Mouse (Mus musculus) cortical plate, adult 2 months (tissue): ENCODE measurements around the gene Cdk17. TPM values are rescaled to one million over a fixed set of nuclear protein-coding genes. Genes with fewer than 3 reads are reported as not detected.
"Not testable (repeated sequence)": the region's sequence is repeated elsewhere in the genome, so short reads cannot be mapped to it uniquely, and the experiment has no call there.

Experiments
- H3K27ac ChIP-seq: fragments of 200-500 bp; 2 replicates; pipeline ENCODE4 v1.5.1; 2012; ENCODE audit warnings: low read length, control low read depth, inconsistent platforms; ENCODE audit not compliant: insufficient read depth
- H3K4me1 ChIP-seq: fragments of 200-500 bp; 2 replicates; pipeline ENCODE4 v1.6.1; 2011; ENCODE audit warnings: low read length; ENCODE audit not compliant: control insufficient read depth, insufficient read depth
- H3K4me3 ChIP-seq: fragments of 200-500 bp; 2 replicates; pipeline ENCODE4 v1.5.1; 2011; ENCODE audit warnings: mild to moderate bottlenecking, low read length, control low read depth; ENCODE audit not compliant: insufficient read depth
- CTCF ChIP-seq: fragments of 200-500 bp; IDR thresholded peaks from 2 replicates; pipeline ENCODE4 v1.5.1; 2011; ENCODE audit warnings: mild to moderate bottlenecking, control low read depth, low read length; ENCODE audit not compliant: insufficient read depth; ENCODE audit errors: extremely low read depth
- POLR2A ChIP-seq: fragments of 200-500 bp; IDR thresholded peaks from 2 replicates; pipeline ENCODE4 v1.6.1; 2011; ENCODE audit warnings: mild to moderate bottlenecking, low read length, control low read depth; ENCODE audit not compliant: insufficient read depth; ENCODE audit errors: extremely low read depth
- polyA plus RNA-seq: library from polyadenylated mRNA; depleted of rRNA; stranded (reverse); fragments of >200 nt; gene quantifications from 2 replicates; pipeline ENCODE4 v1.2.3, GENCODE M21; 2012

The Cdk17 gene
- polyA plus RNA-seq, 1 experiment, result 142 TPM

- H3K27ac ChIP-seq, result no peak overlapping the region
- no peak for TF ChIP-seq CTCF
- TF ChIP-seq POLR2A, result no peak
- H3K4me1 ChIP-seq, result peaks cover 2% of the 10 kb centered on the region; the same call in 1 of the 2 replicates
- H3K4me3 ChIP-seq, result no peak overlapping the region
Observed at GRCm38 (mm10) chr10:93142600-93143284, 17.9 kb upstream of the Cdk17 start.

GRCm38 (mm10) chr10:93143285-93143985 lies 17.2 kb upstream of the Cdk17 start:
- Histone ChIP-seq H3K4me1 (peaks cover 2% of the 10 kb centered on the region; the same call in 1 of the 2 replicates), H3K4me3 (no peak overlapping the region), H3K27ac (no peak overlapping the region)
- TF ChIP-seq CTCF, result no peak
- TF ChIP-seq POLR2A, result no peak

GRCm38 (mm10) chr10:93143986-93144314 lies 16.7 kb upstream of the Cdk17 start:
- no peak overlapping the region for H3K27ac ChIP-seq
- H3K4me1 ChIP-seq, result peaks cover 2% of the 10 kb centered on the region; the same call in 1 of the 2 replicates
- no peak overlapping the region for H3K4me3 ChIP-seq
- TF ChIP-seq POLR2A (no peak), CTCF (no peak)

GRCm38 (mm10) chr10:93144579-93144978 lies 16.1 kb upstream of the Cdk17 start:
- H3K4me1 ChIP-seq, result peaks cover 2% of the 10 kb centered on the region; the same call in 1 of the 2 replicates
- H3K4me3 ChIP-seq, result no peak overlapping the region
- H3K27ac ChIP-seq, result no peak overlapping the region
- TF ChIP-seq POLR2A, result no peak
- no peak for TF ChIP-seq CTCF

- Histone ChIP-seq H3K27ac (no peak overlapping the region), H3K4me1 (peaks cover 2% of the 10 kb centered on the region; the same call in 1 of the 2 replicates), H3K4me3 (no peak overlapping the region)
- TF ChIP-seq CTCF, result no peak
- no peak for TF ChIP-seq POLR2A
Observed at GRCm38 (mm10) chr10:93145088-93145487, 15.6 kb upstream of the Cdk17 start.

- TF ChIP-seq CTCF (no peak), POLR2A (no peak)
Observed at GRCm38 (mm10) chr10:93146601-93147000, 14.1 kb upstream of the Cdk17 start.

GRCm38 (mm10) chr10:93147691-93148090 lies 13.0 kb upstream of the Cdk17 start:
- H3K4me3 ChIP-seq, result no peak overlapping the region
- TF ChIP-seq POLR2A (no peak), CTCF (no peak)
- peaks cover 2% of the 10 kb centered on the region; the same call in 1 of the 2 replicates for H3K4me1 ChIP-seq
- H3K27ac ChIP-seq, result no peak overlapping the region

More at GRCm38 (mm10) chr10:93146601-93147000, 14.1 kb upstream of the Cdk17 start:
- Histone ChIP-seq H3K4me3 (no peak overlapping the region), H3K4me1 (peaks cover 2% of the 10 kb centered on the region; the same call in 1 of the 2 replicates), H3K27ac (no peak overlapping the region)

- TF ChIP-seq CTCF (no peak), POLR2A (no peak)
- no peaks in the 10 kb centered on the region for H3K4me1 ChIP-seq
- no peak overlapping the region for H3K27ac ChIP-seq
- no peak overlapping the region for H3K4me3 ChIP-seq
Observed at GRCm38 (mm10) chr10:93149597-93149996, 11.1 kb upstream of the Cdk17 start.

GRCm38 (mm10) chr10:93151775-93152174 lies 8.9 kb upstream of the Cdk17 start:
- no peak overlapping the region for H3K27ac ChIP-seq
- H3K4me1 ChIP-seq, result no peaks in the 10 kb centered on the region
- no peak overlapping the region for H3K4me3 ChIP-seq
- TF ChIP-seq POLR2A (no peak), CTCF (no peak)

GRCm38 (mm10) chr10:93152698-93153097 lies 8.0 kb upstream of the Cdk17 start:
- TF ChIP-seq POLR2A (no peak), CTCF (no peak)
- H3K4me1 ChIP-seq, result no peaks in the 10 kb centered on the region
- no peak overlapping the region for H3K4me3 ChIP-seq
- no peak overlapping the region for H3K27ac ChIP-seq

GRCm38 (mm10) chr10:93153404-93153803 lies 7.3 kb upstream of the Cdk17 start:
- H3K4me3 ChIP-seq, H3K4me1 ChIP-seq, H3K27ac ChIP-seq: not testable (repeated sequence)
